Mouse (Mus musculus) erythroblast, embryonic 14.5 days (primary cell): Measurements from ENCODE around the gene Scrn1. TPM values are rescaled to one million over a fixed set of nuclear protein-coding genes. Genes with fewer than 3 reads are reported as not detected.

Experiments used
- H3K27me3 ChIP-seq: 2 replicates; pipeline ENCODE4 v1.6.1; 2012; ENCODE audit warnings: inconsistent platforms; ENCODE audit not compliant: control insufficient read depth
- H3K36me3 ChIP-seq: 2 replicates; pipeline ENCODE4 v1.6.1; 2012; ENCODE audit warnings: mild to moderate bottlenecking, inconsistent platforms; ENCODE audit not compliant: control insufficient read depth
- H3K4me1 ChIP-seq: 2 replicates; pipeline ENCODE4 v1.6.1; 2012; ENCODE audit warnings: inconsistent platforms; ENCODE audit not compliant: control insufficient read depth
- H3K4me3 ChIP-seq: replicated peaks from 2 replicates; pipeline ENCODE3; 2012; ENCODE audit warnings: moderate library complexity, mild to moderate bottlenecking, inconsistent platforms
- H3K9me3 ChIP-seq: 2 replicates; pipeline ENCODE4 v1.6.1; 2012; ENCODE audit warnings: low read length, inconsistent platforms, mixed read lengths; ENCODE audit not compliant: control insufficient read depth
- GATA1 ChIP-seq: IDR thresholded peaks from 2 replicates; pipeline ENCODE4 v1.6.1; 2012; ENCODE audit warnings: low read length, inconsistent platforms, mixed read lengths
- TAL1 ChIP-seq: IDR thresholded peaks from 3 replicates; pipeline ENCODE4 v1.6.1; 2012; ENCODE audit warnings: low read length, inconsistent platforms, mixed read lengths
- polyA plus RNA-seq: library from polyadenylated mRNA; stranded (reverse); fragments of >175 nt; gene quantifications from 2 replicates; pipeline ENCODE4 v1.2.3, GENCODE M21; 2012

Gene Scrn1
- polyA plus RNA-seq, 1 experiment = not detected

GRCm38 (mm10) chr6:54516512-54517134 is 49.7 kb downstream of the Scrn1 start:
- no peaks in the 10 kb centered on the region for H3K27me3 ChIP-seq
- H3K4me3 ChIP-seq = no peak overlapping the region
- no peaks in the 10 kb centered on the region for H3K9me3 ChIP-seq
- H3K4me1 ChIP-seq = no peaks in the 10 kb centered on the region
- no peaks in the 10 kb centered on the region for H3K36me3 ChIP-seq
- TF ChIP-seq GATA1 = no peak
- TF ChIP-seq TAL1 = no peak

GRCm38 (mm10) chr6:54512256-54512655 is 54.0 kb downstream of the Scrn1 start:
- TF ChIP-seq TAL1 (no peak), GATA1 (no peak)
- Histone ChIP-seq H3K36me3 (no peaks in the 10 kb centered on the region), H3K27me3 (no peaks in the 10 kb centered on the region), H3K4me3 (no peak overlapping the region), H3K9me3 (no peaks in the 10 kb centered on the region), H3K4me1 (no peaks in the 10 kb centered on the region)

DNA sequence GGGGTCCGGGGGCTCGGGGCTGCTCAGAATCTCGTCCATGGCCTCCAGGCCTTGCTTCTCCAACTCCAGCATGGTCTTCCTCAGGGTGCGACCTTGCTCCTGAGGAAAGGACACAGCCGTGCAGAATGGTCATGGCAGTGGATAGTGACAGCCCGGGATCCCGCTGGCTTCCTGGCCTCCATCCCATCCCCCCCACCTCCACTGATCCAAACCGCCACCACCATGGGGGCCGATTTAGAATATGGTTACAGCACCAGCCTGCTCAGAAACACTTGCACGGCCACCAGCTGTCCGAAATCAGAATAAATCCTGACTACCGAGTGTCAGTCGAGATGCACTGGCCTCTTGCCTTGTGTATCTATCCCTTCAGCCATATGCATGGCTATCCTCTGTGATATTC is 57.0 kb downstream of the Scrn1 start:
- H3K4me3 ChIP-seq = no peak overlapping the region
- H3K27me3 ChIP-seq = no peaks in the 10 kb centered on the region
- TF ChIP-seq GATA1 (no peak), TAL1 (no peak)
- no peaks in the 10 kb centered on the region for H3K9me3 ChIP-seq
- no peaks in the 10 kb centered on the region for H3K36me3 ChIP-seq
- H3K4me1 ChIP-seq = no peaks in the 10 kb centered on the region

DNA sequence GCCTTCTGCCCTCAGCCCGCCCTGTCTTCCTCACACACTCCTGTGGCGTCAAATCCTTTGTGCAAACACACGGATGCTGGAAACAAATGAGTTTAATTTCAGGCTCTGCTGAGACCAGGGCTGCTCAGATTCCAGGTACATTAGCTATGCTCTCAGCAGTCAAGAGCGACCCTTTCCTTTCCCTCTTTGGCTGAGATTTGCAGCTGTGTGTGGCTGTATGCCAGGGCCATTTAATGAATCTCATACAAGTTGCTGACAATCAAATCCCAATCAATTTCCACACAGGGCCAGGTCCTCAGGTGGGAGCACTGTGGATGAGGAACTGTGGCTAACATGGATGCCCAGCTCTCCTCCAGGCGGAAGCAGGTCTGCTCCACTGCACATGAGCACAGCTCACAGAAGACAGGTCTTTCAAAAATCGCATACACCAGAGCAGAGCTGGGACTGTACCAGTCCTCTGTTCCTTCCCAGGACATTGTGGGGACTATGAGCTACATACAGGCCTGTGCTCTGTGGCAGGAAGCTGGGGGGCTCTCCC is 58.0 kb downstream of the Scrn1 start:
- Histone ChIP-seq H3K27me3 (no peaks in the 10 kb centered on the region), H3K9me3 (no peaks in the 10 kb centered on the region), H3K4me3 (no peak overlapping the region), H3K4me1 (no peaks in the 10 kb centered on the region), H3K36me3 (no peaks in the 10 kb centered on the region)
- TF ChIP-seq GATA1 = no peak
- no peak for TF ChIP-seq TAL1

- H3K9me3 ChIP-seq = no peaks in the 10 kb centered on the region
- H3K4me1 ChIP-seq = no peaks in the 10 kb centered on the region
- TF ChIP-seq GATA1 (no peak), TAL1 (no peak)
- no peaks in the 10 kb centered on the region for H3K36me3 ChIP-seq
- H3K27me3 ChIP-seq = no peaks in the 10 kb centered on the region
- no peak overlapping the region for H3K4me3 ChIP-seq
Measured at GRCm38 (mm10) chr6:54507808-54508207, 58.5 kb downstream of the Scrn1 start.

GRCm38 (mm10) chr6:54507002-54507401 is 59.3 kb downstream of the Scrn1 start:
- H3K36me3 ChIP-seq = no peaks in the 10 kb centered on the region
- H3K27me3 ChIP-seq = no peaks in the 10 kb centered on the region
- H3K9me3 ChIP-seq = no peaks in the 10 kb centered on the region
- no peaks in the 10 kb centered on the region for H3K4me1 ChIP-seq
- H3K4me3 ChIP-seq = no peak overlapping the region
- TF ChIP-seq GATA1 = no peak
- TF ChIP-seq TAL1 = no peak

DNA sequence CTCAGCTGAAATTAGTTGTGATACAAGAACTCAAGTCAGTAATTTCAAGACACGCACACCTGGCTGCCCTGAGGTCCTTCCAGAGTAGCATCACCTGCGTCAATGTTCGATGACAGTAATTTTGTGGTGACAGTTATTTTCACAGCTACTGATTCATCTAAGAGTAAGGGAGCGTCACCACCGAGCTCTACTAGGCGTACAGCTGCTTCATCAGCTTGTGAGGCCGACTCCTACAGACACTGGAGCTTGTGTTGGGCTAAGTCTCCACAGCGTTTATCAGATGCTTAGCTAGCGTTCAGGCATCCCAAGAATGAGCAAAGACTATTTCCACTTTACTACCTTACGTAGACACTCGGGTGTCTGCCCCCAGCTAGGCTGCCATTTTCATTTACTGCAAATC is 60.0 kb downstream of the Scrn1 start:
- H3K4me1 ChIP-seq = no peaks in the 10 kb centered on the region
- no peaks in the 10 kb centered on the region for H3K36me3 ChIP-seq
- no peaks in the 10 kb centered on the region for H3K27me3 ChIP-seq
- no peak overlapping the region for H3K4me3 ChIP-seq
- TF ChIP-seq GATA1 (no peak), TAL1 (no peak)
- H3K9me3 ChIP-seq = no peaks in the 10 kb centered on the region

GRCm38 (mm10) chr6:54502661-54503115 is 63.6 kb downstream of the Scrn1 start:
- Histone ChIP-seq H3K36me3 (no peaks in the 10 kb centered on the region), H3K27me3 (no peaks in the 10 kb centered on the region), H3K4me1 (no peaks in the 10 kb centered on the region), H3K9me3 (no peaks in the 10 kb centered on the region), H3K4me3 (no peak overlapping the region)
- TF ChIP-seq GATA1 (no peak), TAL1 (no peak)

DNA sequence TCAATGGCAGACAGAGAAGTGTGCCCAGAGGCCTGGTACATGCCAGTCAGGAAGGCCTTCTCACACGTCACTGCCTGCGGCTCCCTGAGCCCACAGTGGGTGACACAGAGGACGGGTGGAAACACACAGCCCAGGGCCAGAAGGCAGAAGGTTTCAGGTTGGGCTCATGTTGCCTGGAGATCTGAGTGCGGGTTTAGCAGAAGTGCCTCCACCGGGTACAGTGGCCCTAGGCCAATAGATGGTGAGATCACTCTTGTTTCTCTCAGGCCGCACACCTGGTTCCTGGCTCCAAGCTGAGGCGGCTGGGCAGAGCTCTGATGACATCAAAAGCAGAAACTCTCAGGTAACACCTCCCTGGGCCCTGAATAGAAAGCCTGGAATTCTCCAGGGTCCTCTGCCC is 70.1 kb downstream of the Scrn1 start:
- no peaks in the 10 kb centered on the region for H3K4me1 ChIP-seq
- TF ChIP-seq GATA1 (no peak), TAL1 (no peak)
- H3K9me3 ChIP-seq = no peaks in the 10 kb centered on the region
- no peaks in the 10 kb centered on the region for H3K27me3 ChIP-seq
- H3K4me3 ChIP-seq = no peak overlapping the region
- no peaks in the 10 kb centered on the region for H3K36me3 ChIP-seq
